Mouse (Mus musculus) hindbrain, embryonic 11.5 days (tissue): ENCODE results near the gene Pls3. TPM values are rescaled to one million over a fixed set of nuclear protein-coding genes. Genes with fewer than 3 reads are reported as not detected.

Experiments used
- ATAC-seq: fragments of 200-750 bp; cut with Nextera tagmentation; 2 replicates; pipeline ENCODE4 v1.8.0; 2017; ENCODE audit warnings: mild to moderate bottlenecking, moderate TSS enrichment, moderate library complexity; ENCODE audit not compliant: low FRiP score
- DNase-seq: peaks from one replicate; pipeline ENCODE4 v3.0.0-alpha.2; 2015; ENCODE audit warnings: low spot score
- H3K27ac ChIP-seq: fragments of 300-500 bp; sonication (generic); 2 replicates; pipeline ENCODE4 v1.5.1; 2014; ENCODE audit warnings: mild to moderate bottlenecking, low read depth, low read length
- H3K27me3 ChIP-seq: fragments of 300-500 bp; sonication (generic); 2 replicates; pipeline ENCODE4 v1.6.1; 2014; ENCODE audit warnings: mild to moderate bottlenecking, low read length, moderate library complexity, mixed read lengths; ENCODE audit not compliant: control insufficient read depth, insufficient read depth
- H3K36me3 ChIP-seq: fragments of 300-500 bp; sonication (generic); 2 replicates; pipeline ENCODE4 v1.6.1; 2014; ENCODE audit warnings: mild to moderate bottlenecking, low read length, moderate library complexity, mixed read lengths; ENCODE audit not compliant: control insufficient read depth, insufficient read depth
- H3K4me1 ChIP-seq: fragments of 300-500 bp; sonication (generic); replicated peaks from 2 replicates; pipeline ENCODE4 v1.6.1; 2014; ENCODE audit warnings: low read length, mixed read lengths; ENCODE audit not compliant: control insufficient read depth, insufficient read depth
- H3K4me2 ChIP-seq: fragments of 300-500 bp; sonication (generic); replicated peaks from 2 replicates; pipeline ENCODE4 v1.6.1; 2014; ENCODE audit warnings: mild to moderate bottlenecking, low read depth, low read length
- H3K4me3 ChIP-seq: fragments of 300-500 bp; sonication (generic); 2 replicates; pipeline ENCODE4 v1.5.1; 2014; ENCODE audit warnings: low read depth, low read length
- H3K9ac ChIP-seq: fragments of 300-500 bp; sonication (generic); 2 replicates; pipeline ENCODE4 v1.6.1; 2014; ENCODE audit warnings: low read depth, low read length
- H3K9me3 ChIP-seq: fragments of 300-500 bp; sonication (generic); 2 replicates; pipeline ENCODE4 v1.6.1; 2016; ENCODE audit warnings: low read length; ENCODE audit not compliant: control insufficient read depth
- WGBS: fragments of 180-500 bp; shearing (Covaris S2); extraction: QIAGEN DNeasy Blood & Tissue Kit; methylation state at CpG from one replicate; pipeline ENCODE4 v1.1.7; 2014; 5-methylcytosine and 5-hydroxymethylcytosine counted together
- polyA plus RNA-seq: library from polyadenylated mRNA; unstranded; fragments of >200 nt; fragmentation: Nextera tagmentation; extraction: Ambion mirVana; gene quantifications from 2 replicates; pipeline ENCODE4 v1.2.1, GENCODE M21; 2014

Gene Pls3
- polyA plus RNA-seq: 67.2 and 76.3 TPM in 2 replicates

GRCm38 (mm10) chrX:75874332-75875291 lies at the start of gene Pls3:
Gene Pls3 (minus strand): TSS chrX:75875182.
- Histone ChIP-seq H3K4me1 (no peaks in the 10 kb centered on the region), H3K4me2 (peak within 1 kb of the TSS; percentile 52), H3K27me3 (no peaks in the 10 kb centered on the region), H3K9me3 (no peaks in the 10 kb centered on the region), H3K36me3 (no peaks in the 10 kb centered on the region), H3K9ac (peak within 1 kb of the TSS; percentile 44; the same call in 1 of the 2 replicates), H3K27ac (no peak within 1 kb of the TSS), H3K4me3 (peak within 1 kb of the TSS; percentile 49)
- peak; percentile 80 for DNase-seq
- 14% methylated on average over 36 of the region's 45 CpGs for WGBS
- peak; percentile 98 for ATAC-seq

GRCm38 (mm10) chrX:75895716-75896115 lies 20.7 kb upstream of the Pls3 start:
- Histone ChIP-seq H3K27ac (no peak overlapping the region), H3K4me1 (no peaks in the 10 kb centered on the region), H3K36me3 (no peaks in the 10 kb centered on the region), H3K9me3 (no peaks in the 10 kb centered on the region), H3K9ac (no peak overlapping the region), H3K4me3 (no peak overlapping the region), H3K27me3 (no peaks in the 10 kb centered on the region), H3K4me2 (no peak overlapping the region)
- no peak for ATAC-seq
- 68% methylated on average over 6 of the region's 6 CpGs for WGBS
- no peak for DNase-seq

GRCm38 (mm10) chrX:75875566-75875965 lies 584 bp upstream of the Pls3 start:
- ATAC-seq: no peak
- 24% methylated on average over 5 of the region's 5 CpGs for WGBS
- no peaks in the 10 kb centered on the region for H3K9me3 ChIP-seq
- DNase-seq: peak; percentile 2
- no peaks in the 10 kb centered on the region for H3K27me3 ChIP-seq
- H3K36me3 ChIP-seq: no peaks in the 10 kb centered on the region
- peak overlapping the region; percentile 13; the same call in 1 of the 2 replicates for H3K4me2 ChIP-seq
- H3K4me1 ChIP-seq: no peaks in the 10 kb centered on the region
- H3K27ac ChIP-seq: no peak overlapping the region
- peak overlapping the region; percentile 49 for H3K4me3 ChIP-seq
- H3K9ac ChIP-seq: no peak overlapping the region

GRCm38 (mm10) chrX:75873813-75874212 lies 1.2 kb downstream of the Pls3 start:
- Histone ChIP-seq H3K36me3 (no peaks in the 10 kb centered on the region), H3K4me3 (peak overlapping the region; percentile 49), H3K4me2 (peak overlapping the region; percentile 52), H3K9me3 (no peaks in the 10 kb centered on the region), H3K9ac (peak overlapping the region; percentile 19; the same call in 1 of the 2 replicates), H3K27me3 (no peaks in the 10 kb centered on the region), H3K27ac (no peak overlapping the region), H3K4me1 (no peaks in the 10 kb centered on the region)
- ATAC-seq (peak; percentile 43; the same call in 1 of the 2 replicates), DNase-seq (peak; percentile 49)
- WGBS: 16% methylated on average over 15 of the region's 15 CpGs

GRCm38 (mm10) chrX:75873253-75873652 lies 1.7 kb downstream of the Pls3 start:
- H3K27me3 ChIP-seq: no peaks in the 10 kb centered on the region
- no peaks in the 10 kb centered on the region for H3K4me1 ChIP-seq
- no peak overlapping the region for H3K9ac ChIP-seq
- H3K9me3 ChIP-seq: no peaks in the 10 kb centered on the region
- H3K27ac ChIP-seq: no peak overlapping the region
- DNase-seq (peak; percentile 2), ATAC-seq (no peak)
- peak overlapping the region; percentile 49; the same call in 1 of the 2 replicates for H3K4me3 ChIP-seq
- peak overlapping the region; percentile 52; the same call in 1 of the 2 replicates for H3K4me2 ChIP-seq
- H3K36me3 ChIP-seq: no peaks in the 10 kb centered on the region
- 33% methylated on average over 4 of the region's 4 CpGs for WGBS

- no peaks in the 10 kb centered on the region for H3K27me3 ChIP-seq
- WGBS: 82% methylated on average over 2 of the region's 2 CpGs
- no peak overlapping the region for H3K4me3 ChIP-seq
- no peaks in the 10 kb centered on the region for H3K36me3 ChIP-seq
- no peaks in the 10 kb centered on the region for H3K4me1 ChIP-seq
- no peak overlapping the region for H3K9ac ChIP-seq
- H3K4me2 ChIP-seq: no peak overlapping the region
- no peak for DNase-seq
- no peak overlapping the region for H3K27ac ChIP-seq
- ATAC-seq: no peak
- H3K9me3 ChIP-seq: no peaks in the 10 kb centered on the region
These were observed 3.1 kb downstream of the Pls3 start for GRCm38 (mm10) chrX:75871855-75872254.

- Histone ChIP-seq H3K27ac (no peak overlapping the region), H3K9ac (no peak overlapping the region), H3K4me1 (no peaks in the 10 kb centered on the region), H3K36me3 (no peaks in the 10 kb centered on the region), H3K4me2 (no peak overlapping the region), H3K27me3 (no peaks in the 10 kb centered on the region), H3K9me3 (no peaks in the 10 kb centered on the region), H3K4me3 (no peak overlapping the region)
- ATAC-seq (no peak), DNase-seq (no peak)
- WGBS: 88% methylated on average over 3 of the region's 3 CpGs
These were observed 13.3 kb downstream of the Pls3 start for GRCm38 (mm10) chrX:75861715-75862114.

GRCm38 (mm10) chrX:75854294-75854693 lies 20.7 kb downstream of the Pls3 start:
- H3K27me3 ChIP-seq: no peaks in the 10 kb centered on the region
- no peak overlapping the region for H3K9ac ChIP-seq
- H3K4me3 ChIP-seq: no peak overlapping the region
- no peaks in the 10 kb centered on the region for H3K4me1 ChIP-seq
- H3K4me2 ChIP-seq: no peak overlapping the region
- H3K36me3 ChIP-seq: no peaks in the 10 kb centered on the region
- H3K27ac ChIP-seq: no peak overlapping the region
- H3K9me3 ChIP-seq: no peaks in the 10 kb centered on the region
- WGBS: 87% methylated on average over 3 of the region's 3 CpGs
- no peak for DNase-seq
- no peak for ATAC-seq

- Histone ChIP-seq H3K27me3 (no peaks in the 10 kb centered on the region), H3K9me3 (no peaks in the 10 kb centered on the region), H3K4me2 (no peak overlapping the region), H3K4me3 (no peak overlapping the region), H3K36me3 (no peaks in the 10 kb centered on the region), H3K9ac (no peak overlapping the region), H3K4me1 (no peaks in the 10 kb centered on the region), H3K27ac (no peak overlapping the region)
- DNase-seq: no peak
- no peak for ATAC-seq
- 84% methylated on average over 4 of the region's 4 CpGs for WGBS
These were observed 30.7 kb downstream of the Pls3 start for GRCm38 (mm10) chrX:75844290-75844689.
